Mouse (Mus musculus) central nervous system, embryonic 18 days (tissue): ENCODE measurements around the gene Ccdc80. TPM values are rescaled to one million over a fixed set of nuclear protein-coding genes. Genes with fewer than 3 reads are reported as not detected.

Experiments
- polyA plus RNA-seq: library from polyadenylated mRNA; depleted of rRNA; stranded (reverse); fragments of >200 nt; gene quantifications from 2 replicates; pipeline ENCODE4 v1.2.3, GENCODE M21; 2012; rRNA removed

Ccdc80 gene
- polyA plus RNA-seq = 11.0 and 11.5 TPM in 2 replicates

DNA sequence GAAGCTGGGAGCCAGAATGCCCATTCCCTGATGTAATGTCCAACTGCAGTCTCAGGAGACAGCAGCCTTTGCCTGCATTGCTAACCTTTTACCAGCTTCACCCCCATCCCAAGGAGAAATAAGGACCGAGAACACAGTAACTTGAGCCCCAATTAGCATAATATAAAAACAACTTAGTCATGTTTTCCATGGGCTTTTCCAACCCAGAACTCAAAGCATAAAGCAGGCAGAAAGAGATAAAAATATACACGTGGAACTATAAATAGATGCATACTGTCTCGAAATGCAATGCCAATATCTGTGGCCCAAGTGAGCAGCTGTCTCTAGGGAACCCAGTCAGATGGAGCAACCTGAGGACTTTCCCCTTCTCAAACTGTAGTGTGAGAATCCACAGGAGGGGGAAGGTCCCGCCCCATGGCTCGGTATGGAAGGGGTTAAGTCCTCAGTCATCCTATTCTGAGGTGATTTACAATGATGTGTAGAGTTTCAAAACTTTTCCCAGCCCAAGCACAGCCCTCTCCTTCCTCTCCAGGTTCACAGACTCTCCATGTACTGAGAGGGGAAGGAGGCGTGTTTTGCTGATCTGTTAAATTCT lies at the start of gene Ccdc80:
Gene Ccdc80 (plus strand): TSS at position 266 of the 595 bp plus-strand sequence.

DNA sequence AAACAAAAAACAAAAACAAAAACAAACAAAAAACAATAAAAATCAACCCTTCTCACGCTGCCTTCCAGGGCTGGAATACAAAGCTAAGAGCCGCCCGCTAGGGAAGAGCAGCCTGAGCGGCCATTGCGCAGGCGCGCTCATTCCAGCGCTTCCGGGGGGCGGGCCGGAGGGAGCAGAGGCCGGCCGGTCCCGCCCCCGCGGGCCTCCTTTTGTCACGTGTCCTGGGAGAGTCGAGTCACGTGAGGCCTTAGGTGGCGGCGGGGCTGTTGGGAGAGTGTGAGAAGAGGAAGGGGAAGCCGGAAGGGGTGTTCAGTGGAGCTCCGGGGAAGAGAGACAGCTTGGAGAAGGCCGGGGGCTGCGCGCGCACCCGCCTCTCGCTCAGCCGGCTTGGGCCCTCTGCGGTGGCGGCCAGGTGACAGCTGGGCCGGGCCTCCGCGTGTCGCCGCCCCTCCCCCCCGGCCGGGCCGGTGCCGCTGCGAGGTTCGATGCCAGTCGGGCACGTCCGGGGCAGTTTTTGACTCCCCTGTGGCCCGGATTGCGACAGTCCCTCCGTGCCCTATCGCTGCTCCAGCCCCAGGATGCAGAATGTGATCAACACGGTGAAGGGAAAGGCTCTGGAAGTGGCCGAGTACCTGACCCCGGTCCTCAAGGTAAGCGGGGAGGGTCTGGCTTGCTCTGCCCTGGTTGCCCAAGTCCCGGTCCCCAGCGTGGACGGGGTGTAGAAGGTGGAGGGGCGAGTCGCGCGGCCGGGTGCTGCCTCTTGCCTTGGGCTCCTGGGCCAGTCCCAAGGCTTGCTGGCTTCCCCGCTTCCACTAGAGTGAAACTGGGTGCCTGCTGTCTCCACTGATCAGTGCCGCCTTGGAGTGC lies 65.6 kb downstream of the Ccdc80 start, which contains the start of the genes Slc35a5 and Atg3:
Gene Slc35a5 (minus strand): TSS at position 185 of the 867 bp plus-strand sequence.
Gene Atg3 (plus strand): TSS at position 264 of the 867 bp plus-strand sequence.

Other genes starting within 250 kb of the Ccdc80 start
- gene Cd200r2, start 226.3 kb upstream of the Ccdc80 start, polyA plus RNA-seq = not detected in 2 replicates
- gene Cd200r3, start 149.7 kb upstream of the Ccdc80 start, polyA plus RNA-seq = 0.07 TPM in 1 of 2 replicates, not detected in the other
- gene Slc35a5, start 65.3 kb downstream of the Ccdc80 start, polyA plus RNA-seq = 31.0 and 32.1 TPM in 2 replicates
- 40.1 and 43.9 TPM in 2 replicates for gene Atg3, start 65.4 kb downstream of the Ccdc80 start, polyA plus RNA-seq
- 0.25 and 0.44 TPM in 2 replicates for gene Btla, start 130.9 kb downstream of the Ccdc80 start, polyA plus RNA-seq